Mouse (Mus musculus): ENCODE measurements around the gene St7. TPM values are rescaled to one million over a fixed set of nuclear protein-coding genes. Genes with fewer than 3 reads are reported as not detected.

St7 gene
- polyA plus RNA-seq, 1 experiment = 62.0 TPM

- TF ChIP-seq CTCF (IDR thresholded peaks at IDR 0.05; ENCODE audit: borderline replicate concordance, extremely low read depth, insufficient read depth, insufficient read length) (no peak), POLR2A (IDR thresholded peaks at IDR 0.05; ENCODE audit: borderline replicate concordance, extremely low read depth, insufficient read depth, insufficient read length, poor library complexity, severe bottlenecking) (no peak)
- DNase-seq (ENCODE audit: low read depth) = no peak
Observed at GRCm38 (mm10) chr6:17790251-17790650, 97.5 kb downstream of the St7 start.

DNA sequence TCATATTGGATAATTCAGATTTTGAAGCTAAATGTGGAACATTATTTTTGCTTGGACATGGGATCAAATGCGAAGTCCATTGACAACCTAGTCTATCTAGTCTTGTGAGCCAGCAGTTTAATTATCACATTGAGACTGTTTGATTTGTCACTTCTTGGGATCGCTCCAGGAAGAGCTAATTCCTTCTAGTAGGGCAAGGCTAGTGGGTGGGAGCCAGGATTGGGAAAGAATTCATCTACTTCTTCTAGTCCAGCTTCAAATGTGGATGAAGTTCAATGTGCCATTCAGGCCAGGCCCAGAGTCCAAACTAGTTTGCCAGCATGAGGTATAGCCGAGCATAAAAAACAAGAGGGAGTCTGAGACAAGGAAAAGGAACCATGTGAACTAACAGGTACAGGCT, 100.7 kb downstream of the St7 start:
- peak; percentile 64 for DNase-seq (ENCODE audit: low read depth)
- TF ChIP-seq CTCF (IDR thresholded peaks at IDR 0.05; ENCODE audit: borderline replicate concordance, extremely low read depth, insufficient read depth, insufficient read length) (no peak), POLR2A (IDR thresholded peaks at IDR 0.05; ENCODE audit: borderline replicate concordance, extremely low read depth, insufficient read depth, insufficient read length, poor library complexity, severe bottlenecking) (no peak)

DNA sequence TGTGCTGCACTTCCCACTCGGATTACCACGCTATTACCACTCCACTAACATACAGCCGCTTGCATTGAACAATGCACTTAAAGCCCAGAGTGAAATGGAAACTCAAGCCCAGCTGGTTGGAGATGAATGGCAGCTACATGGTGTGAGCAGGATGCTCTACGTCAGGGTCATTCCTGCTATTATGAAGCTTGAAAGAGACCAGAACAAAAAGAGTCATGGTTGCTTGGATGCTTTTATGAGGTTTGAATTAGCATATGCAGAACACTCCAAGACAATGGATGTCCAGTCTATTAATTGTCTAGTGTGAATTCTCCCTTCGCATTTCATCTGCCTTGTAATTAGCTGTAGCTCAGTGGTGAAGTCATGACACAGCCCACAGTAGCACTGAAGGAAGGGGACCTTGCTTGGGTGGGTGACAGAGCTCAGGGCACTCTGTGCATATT, 104.6 kb downstream of the St7 start:
- TF ChIP-seq POLR2A (IDR thresholded peaks at IDR 0.05; ENCODE audit: borderline replicate concordance, extremely low read depth, insufficient read depth, insufficient read length, poor library complexity, severe bottlenecking) (no peak), CTCF (IDR thresholded peaks at IDR 0.05; ENCODE audit: borderline replicate concordance, extremely low read depth, insufficient read depth, insufficient read length) (no peak)
- DNase-seq (ENCODE audit: low read depth) = peak; percentile 95

DNA sequence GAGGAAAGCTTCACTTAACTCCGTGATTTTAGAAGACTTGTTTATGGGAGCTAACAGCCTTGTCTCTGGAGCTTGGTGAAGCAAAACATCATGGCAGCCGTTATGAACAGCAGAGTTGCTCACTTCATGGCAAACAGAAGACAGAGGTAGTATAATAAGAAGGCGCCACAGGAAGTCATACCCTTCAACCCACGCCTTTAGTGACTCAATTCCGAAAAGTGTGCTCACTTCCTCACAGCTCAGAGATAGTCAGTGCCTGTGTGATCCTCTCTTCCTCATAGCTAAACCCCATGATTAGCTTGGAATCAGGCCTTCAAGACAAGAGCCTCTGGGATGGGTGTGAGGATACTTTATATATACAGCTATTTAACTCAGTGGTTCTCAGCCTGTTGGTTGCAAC, 108.0 kb downstream of the St7 start:
- no peak for TF ChIP-seq POLR2A (IDR thresholded peaks at IDR 0.05; ENCODE audit: borderline replicate concordance, extremely low read depth, insufficient read depth, insufficient read length, poor library complexity, severe bottlenecking)
- no peak for TF ChIP-seq CTCF (IDR thresholded peaks at IDR 0.05; ENCODE audit: borderline replicate concordance, extremely low read depth, insufficient read depth, insufficient read length)

DNA sequence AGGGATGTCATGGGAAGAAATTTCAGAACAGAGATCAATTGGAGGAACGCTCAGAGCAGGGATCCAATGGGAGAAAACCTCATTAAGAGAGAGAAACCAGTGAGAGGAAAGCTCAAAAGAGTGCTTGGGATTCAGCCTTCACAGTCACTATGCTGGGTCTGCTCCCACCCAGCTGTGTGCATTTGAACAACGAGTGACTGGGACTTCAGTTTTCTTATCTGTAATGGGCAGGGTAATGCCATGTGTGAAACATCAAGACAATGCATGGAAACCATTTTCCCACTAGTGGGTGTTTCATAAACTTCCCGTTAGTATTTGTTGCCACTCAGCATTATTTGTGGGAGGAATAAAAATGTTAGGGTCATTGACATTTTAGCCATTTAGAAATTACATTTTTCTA, 111.7 kb downstream of the St7 start:
- TF ChIP-seq POLR2A (IDR thresholded peaks at IDR 0.05; ENCODE audit: borderline replicate concordance, extremely low read depth, insufficient read depth, insufficient read length, poor library complexity, severe bottlenecking) (no peak), CTCF (IDR thresholded peaks at IDR 0.05; ENCODE audit: borderline replicate concordance, extremely low read depth, insufficient read depth, insufficient read length) (no peak)

More for the DNA sequence above, 108.0 kb downstream of the St7 start:
- DNase-seq (ENCODE audit: low read depth) = no peak

GRCm38 (mm10) chr6:17806569-17806968, 113.8 kb downstream of the St7 start:
- peak; percentile 60 for DNase-seq (ENCODE audit: low read depth)
- no peak for TF ChIP-seq POLR2A (IDR thresholded peaks at IDR 0.05; ENCODE audit: borderline replicate concordance, extremely low read depth, insufficient read depth, insufficient read length, poor library complexity, severe bottlenecking)
- no peak for TF ChIP-seq CTCF (IDR thresholded peaks at IDR 0.05; ENCODE audit: borderline replicate concordance, extremely low read depth, insufficient read depth, insufficient read length)

More for the DNA sequence above, 111.7 kb downstream of the St7 start:
- DNase-seq (ENCODE audit: low read depth) = no peak

- TF ChIP-seq CTCF (IDR thresholded peaks at IDR 0.05; ENCODE audit: borderline replicate concordance, extremely low read depth, insufficient read depth, insufficient read length) (no peak), POLR2A (IDR thresholded peaks at IDR 0.05; ENCODE audit: borderline replicate concordance, extremely low read depth, insufficient read depth, insufficient read length, poor library complexity, severe bottlenecking) (no peak)
- no peak for DNase-seq (ENCODE audit: low read depth)
Observed at GRCm38 (mm10) chr6:17811063-17811462, 118.3 kb downstream of the St7 start.

GRCm38 (mm10) chr6:17811531-17811930, 118.8 kb downstream of the St7 start:
- DNase-seq (ENCODE audit: low read depth) = no peak
- TF ChIP-seq CTCF (IDR thresholded peaks at IDR 0.05; ENCODE audit: borderline replicate concordance, extremely low read depth, insufficient read depth, insufficient read length) = no peak
- no peak for TF ChIP-seq POLR2A (IDR thresholded peaks at IDR 0.05; ENCODE audit: borderline replicate concordance, extremely low read depth, insufficient read depth, insufficient read length, poor library complexity, severe bottlenecking)

GRCm38 (mm10) chr6:17814074-17814649, 121.4 kb downstream of the St7 start:
- no peak for DNase-seq (ENCODE audit: low read depth)
- TF ChIP-seq CTCF (IDR thresholded peaks at IDR 0.05; ENCODE audit: borderline replicate concordance, extremely low read depth, insufficient read depth, insufficient read length) (no peak), POLR2A (IDR thresholded peaks at IDR 0.05; ENCODE audit: borderline replicate concordance, extremely low read depth, insufficient read depth, insufficient read length, poor library complexity, severe bottlenecking) (no peak)

GRCm38 (mm10) chr6:17816865-17817435, 124.2 kb downstream of the St7 start:
- TF ChIP-seq POLR2A (IDR thresholded peaks at IDR 0.05; ENCODE audit: borderline replicate concordance, extremely low read depth, insufficient read depth, insufficient read length, poor library complexity, severe bottlenecking) (no peak), CTCF (IDR thresholded peaks at IDR 0.05; ENCODE audit: borderline replicate concordance, extremely low read depth, insufficient read depth, insufficient read length) (no peak)
- peak; percentile 70 for DNase-seq (ENCODE audit: low read depth)

GRCm38 (mm10) chr6:17823614-17824013, 130.9 kb downstream of the St7 start:
- TF ChIP-seq POLR2A (IDR thresholded peaks at IDR 0.05; ENCODE audit: borderline replicate concordance, extremely low read depth, insufficient read depth, insufficient read length, poor library complexity, severe bottlenecking) = no peak
- TF ChIP-seq CTCF (IDR thresholded peaks at IDR 0.05; ENCODE audit: borderline replicate concordance, extremely low read depth, insufficient read depth, insufficient read length) = no peak

GRCm38 (mm10) chr6:17824735-17825134, 132.0 kb downstream of the St7 start:
- no peak for TF ChIP-seq POLR2A (IDR thresholded peaks at IDR 0.05; ENCODE audit: borderline replicate concordance, extremely low read depth, insufficient read depth, insufficient read length, poor library complexity, severe bottlenecking)
- DNase-seq (ENCODE audit: low read depth) = no peak

More at GRCm38 (mm10) chr6:17823614-17824013, 130.9 kb downstream of the St7 start:
- DNase-seq (ENCODE audit: low read depth) = no peak
